Mouse (Mus musculus): Measurements from ENCODE around the gene Pspn. TPM values are rescaled to one million over a fixed set of nuclear protein-coding genes. Genes with fewer than 3 reads are reported as not detected.

Gene Pspn
- polyA plus RNA-seq, 1 experiment from 2014 or later, result not detected

DNA sequence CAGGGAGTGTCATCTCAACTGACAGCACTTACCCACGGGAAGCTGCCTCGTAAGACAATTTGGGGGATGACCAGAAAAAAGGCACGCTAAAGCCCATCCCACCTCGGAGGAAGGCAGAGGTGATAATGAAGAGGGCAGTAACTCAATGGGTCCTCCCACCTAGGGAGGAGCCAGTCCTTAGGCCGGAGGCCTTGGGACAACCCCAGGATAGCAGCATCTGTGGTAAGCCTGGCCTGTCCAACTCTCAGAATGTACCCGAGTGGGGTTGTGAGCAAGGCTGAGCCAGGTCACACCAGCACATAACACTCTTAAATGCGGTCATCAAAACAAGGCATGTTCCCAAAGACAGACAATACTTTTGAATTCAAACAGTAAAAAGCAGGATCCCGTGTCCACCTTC lies 29.9 kb upstream of the Pspn start:
- H3K4me3 ChIP-seq (ENCODE audit: low read depth, low read length), result peak overlapping the region; percentile 91
- no peaks in the 10 kb centered on the region; the same call in 1 of the 2 replicates for H3K27me3 ChIP-seq (ENCODE audit: control insufficient read depth, insufficient read depth, low read length)
- WGBS, result 37% methylated on average over 8 of the region's 8 CpGs
- H3K9me3 ChIP-seq (ENCODE audit: control insufficient read depth, low read length), result no peaks in the 10 kb centered on the region
- H3K9ac ChIP-seq (replicated peaks; ENCODE audit: low read depth, low read length), result peak overlapping the region; percentile 99
- ATAC-seq (ENCODE audit: low read depth), result no peak
- peak overlapping the region; percentile 99 for H3K4me2 ChIP-seq (ENCODE audit: low read depth, low read length)
- peaks cover 12% of the 10 kb centered on the region for H3K4me1 ChIP-seq (ENCODE audit: control insufficient read depth, insufficient read depth, low read length)
- peaks cover 30% of the 10 kb centered on the region for H3K36me3 ChIP-seq (ENCODE audit: control insufficient read depth, insufficient read depth, low read length)
- no peak overlapping the region for H3K27ac ChIP-seq (ENCODE audit: low read depth, low read length)

DNA sequence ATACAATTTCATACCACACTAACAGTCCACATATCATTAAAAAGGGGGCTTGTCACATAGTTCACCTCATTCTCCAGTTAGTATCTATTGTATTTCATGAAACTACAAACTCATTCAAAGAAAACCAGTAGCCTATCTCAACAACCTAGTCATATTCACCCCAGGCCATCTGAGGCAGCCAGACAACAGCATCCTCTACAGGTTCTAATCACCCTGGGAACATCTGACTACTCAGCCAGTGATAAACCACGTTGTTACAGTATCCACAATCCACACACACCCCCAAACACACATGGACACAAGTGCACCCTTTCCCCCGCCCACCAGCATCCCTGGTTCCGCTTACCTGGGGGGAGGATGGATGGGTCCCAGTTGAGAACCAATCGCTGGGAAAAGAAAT lies 27.7 kb upstream of the Pspn start:
- no peak overlapping the region for H3K4me2 ChIP-seq (ENCODE audit: low read depth, low read length)
- 92% methylated on average over 4 of the region's 4 CpGs for WGBS
- H3K4me1 ChIP-seq (ENCODE audit: control insufficient read depth, insufficient read depth, low read length), result peaks cover 12% of the 10 kb centered on the region
- no peaks in the 10 kb centered on the region for H3K9me3 ChIP-seq (ENCODE audit: control insufficient read depth, low read length)
- no peak overlapping the region for H3K27ac ChIP-seq (ENCODE audit: low read depth, low read length)
- no peak for ATAC-seq (ENCODE audit: low read depth)
- no peaks in the 10 kb centered on the region; the same call in 1 of the 2 replicates for H3K27me3 ChIP-seq (ENCODE audit: control insufficient read depth, insufficient read depth, low read length)
- H3K36me3 ChIP-seq (ENCODE audit: control insufficient read depth, insufficient read depth, low read length), result peaks cover 51% of the 10 kb centered on the region
- H3K4me3 ChIP-seq (ENCODE audit: low read depth, low read length), result no peak overlapping the region
- H3K9ac ChIP-seq (replicated peaks; ENCODE audit: low read depth, low read length), result no peak overlapping the region

DNA sequence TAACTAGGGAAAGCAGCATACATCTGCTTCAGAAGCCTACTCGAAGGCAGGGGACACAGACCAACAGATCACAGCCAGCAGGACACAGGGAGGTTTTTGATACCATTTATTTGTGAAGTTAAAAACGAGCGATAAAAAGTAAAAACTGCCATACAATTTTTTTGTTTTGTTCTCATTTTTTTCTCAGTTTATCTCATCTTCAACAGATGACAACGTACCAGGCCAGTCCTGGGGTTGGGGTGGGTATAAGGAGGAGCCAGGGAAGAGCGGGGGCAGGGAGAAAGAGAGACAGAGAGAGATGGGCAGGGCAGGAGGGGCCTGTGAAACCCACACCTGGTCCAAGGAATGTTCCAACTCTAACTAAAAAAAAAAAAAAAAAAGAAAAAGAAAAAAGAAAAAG lies 21.1 kb upstream of the Pspn start:
- Histone ChIP-seq H3K4me3 (ENCODE audit: low read depth, low read length) (no peak overlapping the region), H3K4me2 (ENCODE audit: low read depth, low read length) (no peak overlapping the region), H3K4me1 (ENCODE audit: control insufficient read depth, insufficient read depth, low read length) (no peaks in the 10 kb centered on the region), H3K27me3 (ENCODE audit: control insufficient read depth, insufficient read depth, low read length) (no peaks in the 10 kb centered on the region), H3K9ac (replicated peaks; ENCODE audit: low read depth, low read length) (no peak overlapping the region), H3K36me3 (ENCODE audit: control insufficient read depth, insufficient read depth, low read length) (peaks cover 46% of the 10 kb centered on the region), H3K9me3 (ENCODE audit: control insufficient read depth, low read length) (no peaks in the 10 kb centered on the region), H3K27ac (ENCODE audit: low read depth, low read length) (no peak overlapping the region)
- WGBS, result 96% methylated on average over 5 of the region's 5 CpGs
- ATAC-seq (ENCODE audit: low read depth), result no peak

DNA sequence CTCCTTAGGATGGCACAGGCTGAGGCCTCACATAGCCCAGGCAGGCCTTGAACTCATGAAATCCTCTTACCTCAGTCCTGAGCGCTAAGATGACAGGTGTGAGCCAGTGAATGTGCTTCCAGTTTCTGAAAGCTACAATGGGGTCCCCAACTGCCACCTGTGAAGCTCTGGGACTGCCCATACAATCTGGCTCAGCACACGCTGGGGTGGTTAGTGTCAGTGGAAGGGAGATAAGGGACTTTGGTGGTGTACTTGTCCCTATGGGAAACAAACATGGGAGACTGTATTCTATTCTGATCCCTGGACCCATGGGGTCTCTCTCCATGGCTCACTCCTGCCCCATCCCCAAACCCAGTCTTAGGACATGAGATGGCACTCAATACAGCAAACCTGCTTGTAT lies 19.9 kb upstream of the Pspn start:
- Histone ChIP-seq H3K9me3 (ENCODE audit: control insufficient read depth, low read length) (no peaks in the 10 kb centered on the region), H3K27ac (ENCODE audit: low read depth, low read length) (no peak overlapping the region), H3K4me2 (ENCODE audit: low read depth, low read length) (no peak overlapping the region), H3K36me3 (ENCODE audit: control insufficient read depth, insufficient read depth, low read length) (peaks cover 33% of the 10 kb centered on the region), H3K4me3 (ENCODE audit: low read depth, low read length) (no peak overlapping the region), H3K4me1 (ENCODE audit: control insufficient read depth, insufficient read depth, low read length) (no peaks in the 10 kb centered on the region), H3K27me3 (ENCODE audit: control insufficient read depth, insufficient read depth, low read length) (no peaks in the 10 kb centered on the region), H3K9ac (replicated peaks; ENCODE audit: low read depth, low read length) (no peak overlapping the region)
- ATAC-seq (ENCODE audit: low read depth), result no peak
- 82% methylated on average over 2 of the region's 2 CpGs for WGBS

DNA sequence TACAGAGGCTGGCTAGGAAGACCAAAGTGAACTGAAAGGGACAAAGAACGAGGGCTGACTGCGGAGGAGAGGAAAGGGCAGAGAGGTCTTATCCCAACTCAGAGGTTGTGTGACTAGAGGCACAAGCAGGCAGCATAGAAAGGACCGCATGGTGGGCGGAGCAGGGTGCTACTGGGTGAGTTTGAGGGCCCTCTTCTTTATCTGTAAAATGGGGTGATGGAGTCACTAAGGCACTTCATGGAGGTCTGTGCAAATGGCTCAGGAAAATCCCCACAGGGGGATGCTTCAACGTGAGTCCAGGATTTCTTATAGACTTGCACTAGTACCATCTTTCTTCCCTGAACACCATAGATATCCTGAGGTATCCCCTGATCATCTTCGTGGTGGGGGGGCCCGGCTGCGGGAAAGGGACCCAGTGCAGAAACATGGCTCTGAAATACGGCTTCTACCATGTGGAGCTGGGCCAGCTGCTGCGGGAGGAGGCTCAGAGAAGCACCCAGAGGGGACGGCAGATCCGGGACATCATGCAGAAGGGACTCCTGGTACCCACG lies 12.5 kb upstream of the Pspn start:
- 79% methylated on average over 13 of the region's 13 CpGs for WGBS
- Histone ChIP-seq H3K4me2 (ENCODE audit: low read depth, low read length) (peak overlapping the region; percentile 61), H3K36me3 (ENCODE audit: control insufficient read depth, insufficient read depth, low read length) (0 out of 2 replicates have a peak, but pooled peaks cover 2% of the 10 kb centered on the region), H3K27me3 (ENCODE audit: control insufficient read depth, insufficient read depth, low read length) (no peaks in the 10 kb centered on the region), H3K27ac (ENCODE audit: low read depth, low read length) (peak overlapping the region; percentile 96; the same call in 1 of the 2 replicates), H3K9me3 (ENCODE audit: control insufficient read depth, low read length) (no peaks in the 10 kb centered on the region), H3K4me3 (ENCODE audit: low read depth, low read length) (peak overlapping the region; percentile 51), H3K4me1 (ENCODE audit: control insufficient read depth, insufficient read depth, low read length) (peaks cover 11% of the 10 kb centered on the region; the same call in 1 of the 2 replicates), H3K9ac (replicated peaks; ENCODE audit: low read depth, low read length) (peak overlapping the region; percentile 73; the same call in 1 of the 2 replicates)
- no peak for ATAC-seq (ENCODE audit: low read depth)

DNA sequence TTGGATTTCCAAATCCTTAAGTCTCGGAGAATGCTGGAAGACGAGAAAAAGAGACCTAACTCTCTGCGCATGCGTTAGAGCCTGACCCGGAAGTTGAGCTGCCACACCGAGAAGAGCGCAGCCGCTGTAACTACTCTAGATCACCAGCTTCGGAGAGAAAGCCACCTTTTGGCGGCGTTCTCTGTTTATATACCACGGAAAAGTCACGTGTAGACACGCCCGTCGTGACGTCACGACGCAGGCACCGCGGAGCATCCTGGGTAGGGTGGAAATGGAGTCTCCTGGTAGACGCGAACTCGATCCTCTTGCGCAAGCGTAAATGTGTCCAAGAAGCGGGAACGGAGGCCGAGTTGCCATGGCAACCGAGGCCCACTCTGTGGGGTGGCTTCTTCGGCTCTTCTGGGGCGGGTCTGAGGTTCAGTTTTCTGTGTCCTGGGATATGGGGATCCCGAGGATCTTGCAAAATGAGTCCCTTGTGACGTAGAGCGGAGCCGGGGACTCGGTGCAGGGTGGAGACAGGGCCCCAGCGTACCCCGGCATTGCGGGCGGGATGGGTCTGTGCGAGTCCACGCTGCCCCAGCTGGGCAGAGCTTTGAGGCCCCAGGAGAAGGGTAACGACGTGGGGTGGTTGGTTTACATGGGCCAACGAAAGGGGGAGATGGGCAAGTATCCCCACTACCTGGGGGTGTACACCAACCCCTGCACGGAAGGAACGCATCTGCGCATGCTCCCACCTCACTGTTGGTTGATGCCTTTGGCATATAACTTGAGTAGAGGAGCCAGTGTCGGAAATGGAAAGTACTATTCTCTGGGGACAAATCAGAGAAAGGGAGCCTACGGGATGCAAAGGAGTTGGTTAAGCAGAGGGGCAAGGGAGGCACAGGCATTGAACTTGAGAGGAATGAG lies 11.7 kb upstream of the Pspn start, which contains the start of the genes Gtf2f1 and Gm17949:
Gene Gtf2f1, minus strand, starts transcription at position 53 of the 906 bp plus-strand sequence.
Gene Gm17949, plus strand, starts transcription at position 234 of the 906 bp plus-strand sequence.
- ATAC-seq (ENCODE audit: low read depth), result peak; percentile 93
- Histone ChIP-seq H3K27ac (ENCODE audit: low read depth, low read length) (peak within 1 kb of the TSS; percentile 96), H3K9me3 (ENCODE audit: control insufficient read depth, low read length) (no peaks in the 10 kb centered on the region), H3K4me2 (ENCODE audit: low read depth, low read length) (peak within 1 kb of the TSS; percentile 61), H3K4me1 (ENCODE audit: control insufficient read depth, insufficient read depth, low read length) (peaks cover 11% of the 10 kb centered on the region; the same call in 1 of the 2 replicates), H3K36me3 (ENCODE audit: control insufficient read depth, insufficient read depth, low read length) (0 out of 2 replicates have a peak, but pooled peaks cover 2% of the 10 kb centered on the region), H3K9ac (replicated peaks; ENCODE audit: low read depth, low read length) (peak within 1 kb of the TSS; percentile 73), H3K27me3 (ENCODE audit: control insufficient read depth, insufficient read depth, low read length) (no peaks in the 10 kb centered on the region), H3K4me3 (ENCODE audit: low read depth, low read length) (peak within 1 kb of the TSS; percentile 51)
- under 1% methylated on average over 51 of the region's 51 CpGs for WGBS

DNA sequence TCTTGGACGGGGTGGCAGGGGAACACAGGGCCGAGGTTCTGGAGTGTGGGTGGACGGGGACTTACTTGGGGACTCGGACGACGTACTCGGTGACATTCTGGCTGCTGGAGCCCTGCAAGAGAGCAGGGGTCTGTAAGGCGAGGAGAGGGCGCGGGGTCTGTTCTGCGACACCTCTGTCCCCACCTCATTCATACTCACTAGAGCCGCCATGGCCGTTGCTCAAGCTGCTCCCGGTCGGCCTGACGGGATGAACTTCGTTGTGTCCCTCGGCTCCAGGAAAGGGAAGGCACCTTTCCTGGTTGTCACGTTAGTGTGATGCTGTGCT lies 11.1 kb upstream of the Pspn start:
- 1% methylated on average over 19 of the region's 19 CpGs for WGBS
- H3K27ac ChIP-seq (ENCODE audit: low read depth, low read length), result peak overlapping the region; percentile 30; the same call in 1 of the 2 replicates
- peak; percentile 52 for ATAC-seq (ENCODE audit: low read depth)

DNA sequence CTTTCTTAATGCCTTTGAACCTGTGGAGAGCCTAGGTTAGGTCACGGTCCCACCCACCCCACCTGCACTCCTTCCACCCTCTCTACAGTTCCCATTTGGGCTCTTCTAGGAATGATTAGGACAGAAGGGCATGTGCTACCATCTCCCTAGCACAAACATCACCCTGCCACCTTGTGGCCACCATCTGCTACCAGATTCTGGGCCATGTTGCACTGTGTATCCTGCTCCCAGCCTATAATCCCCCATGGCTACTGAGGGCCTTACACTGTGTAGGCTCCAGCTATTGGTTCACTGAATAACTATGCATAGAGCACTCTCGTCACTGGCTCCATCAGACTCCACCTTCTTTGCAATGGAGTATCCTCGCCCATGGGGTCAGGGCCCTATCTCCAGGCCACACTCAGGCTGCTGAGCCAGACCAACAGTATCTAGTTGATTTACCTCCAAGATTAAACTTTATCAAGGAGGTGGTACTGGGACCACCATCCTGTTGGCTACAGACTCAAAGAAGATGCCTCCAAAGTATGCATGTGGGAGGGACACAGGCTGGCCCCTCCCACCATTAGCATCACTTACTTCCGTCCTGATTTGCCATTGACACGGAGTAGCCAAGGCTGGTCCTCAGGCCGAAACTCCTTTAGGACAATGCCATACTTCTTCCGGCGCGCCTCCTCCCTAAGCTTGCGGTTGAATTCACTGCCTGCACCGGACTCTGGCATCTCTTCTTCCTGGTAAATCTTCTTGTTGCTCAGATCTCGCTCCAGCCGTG lies 7.5 kb upstream of the Pspn start:
- H3K36me3 ChIP-seq (ENCODE audit: control insufficient read depth, insufficient read depth, low read length), result peaks cover 24% of the 10 kb centered on the region
- H3K4me1 ChIP-seq (ENCODE audit: control insufficient read depth, insufficient read depth, low read length), result peaks cover 11% of the 10 kb centered on the region; the same call in 1 of the 2 replicates
- H3K9ac ChIP-seq (replicated peaks; ENCODE audit: low read depth, low read length), result no peak overlapping the region
- WGBS, result 96% methylated on average over 13 of the region's 13 CpGs
- H3K27ac ChIP-seq (ENCODE audit: low read depth, low read length), result no peak overlapping the region
- no peak overlapping the region for H3K4me3 ChIP-seq (ENCODE audit: low read depth, low read length)
- no peaks in the 10 kb centered on the region for H3K9me3 ChIP-seq (ENCODE audit: control insufficient read depth, low read length)
- ATAC-seq (ENCODE audit: low read depth), result no peak
- no peak overlapping the region for H3K4me2 ChIP-seq (ENCODE audit: low read depth, low read length)
- no peaks in the 10 kb centered on the region for H3K27me3 ChIP-seq (ENCODE audit: control insufficient read depth, insufficient read depth, low read length)

More for the DNA sequence above, 11.1 kb upstream of the Pspn start:
- H3K36me3 ChIP-seq (ENCODE audit: control insufficient read depth, insufficient read depth, low read length), result peaks cover 5% of the 10 kb centered on the region; the same call in 1 of the 2 replicates
- H3K9me3 ChIP-seq (ENCODE audit: control insufficient read depth, low read length), result no peaks in the 10 kb centered on the region
- H3K4me2 ChIP-seq (ENCODE audit: low read depth, low read length), result peak overlapping the region; percentile 61
- peak overlapping the region; percentile 58 for H3K9ac ChIP-seq (replicated peaks; ENCODE audit: low read depth, low read length)
- peaks cover 11% of the 10 kb centered on the region; the same call in 1 of the 2 replicates for H3K4me1 ChIP-seq (ENCODE audit: control insufficient read depth, insufficient read depth, low read length)
- H3K27me3 ChIP-seq (ENCODE audit: control insufficient read depth, insufficient read depth, low read length), result no peaks in the 10 kb centered on the region
- H3K4me3 ChIP-seq (ENCODE audit: low read depth, low read length), result peak overlapping the region; percentile 51

Data from neural tube, embryonic 14.5 days (tissue).